Mouse (Mus musculus) midbrain, embryonic 16.5 days (tissue): Measurements from ENCODE around the gene Atp1a3. TPM values are rescaled to one million over a fixed set of nuclear protein-coding genes. Genes with fewer than 3 reads are reported as not detected.

ENCODE experiments used
- ATAC-seq: fragments of 200-750 bp; cut with Nextera tagmentation; 2 replicates; pipeline ENCODE4 v1.8.0; 2017; ENCODE audit warnings: moderate TSS enrichment
- H3K27ac ChIP-seq: fragments of 300-500 bp; sonication (generic); 2 replicates; pipeline ENCODE4 v1.5.1; 2014; ENCODE audit warnings: mild to moderate bottlenecking, low read length, mixed read lengths
- H3K27me3 ChIP-seq: fragments of 300-500 bp; sonication (generic); 2 replicates; pipeline ENCODE4 v1.6.1; 2014; ENCODE audit warnings: low read depth, low read length, mixed read lengths; ENCODE audit not compliant: control insufficient read depth, insufficient read depth
- H3K36me3 ChIP-seq: fragments of 300-500 bp; sonication (generic); 2 replicates; pipeline ENCODE4 v1.6.1; 2014; ENCODE audit warnings: mild to moderate bottlenecking, low read length, moderate library complexity, mixed read lengths; ENCODE audit not compliant: control insufficient read depth, insufficient read depth
- H3K4me1 ChIP-seq: fragments of 300-500 bp; sonication (generic); 2 replicates; pipeline ENCODE4 v1.6.1; 2014; ENCODE audit warnings: mild to moderate bottlenecking, low read length, mixed read lengths; ENCODE audit not compliant: control insufficient read depth, insufficient read depth
- H3K4me2 ChIP-seq: fragments of 300-500 bp; sonication (generic); 2 replicates; pipeline ENCODE4 v1.6.1; 2014; ENCODE audit warnings: mild to moderate bottlenecking, low read length, mixed read lengths
- H3K4me3 ChIP-seq: fragments of 300-500 bp; sonication (generic); 2 replicates; pipeline ENCODE4 v1.5.1; 2014; ENCODE audit warnings: low read depth, mild to moderate bottlenecking, low read length, moderate library complexity, mixed read lengths
- H3K9ac ChIP-seq: fragments of 300-500 bp; sonication (generic); 2 replicates; pipeline ENCODE4 v1.6.1; 2014; ENCODE audit warnings: low read depth, low read length, mixed read lengths
- H3K9me3 ChIP-seq: fragments of 300-500 bp; sonication (generic); replicated peaks from 2 replicates; pipeline ENCODE4 v1.6.1; 2014; ENCODE audit warnings: mild to moderate bottlenecking, low read length, mixed read lengths; ENCODE audit not compliant: control insufficient read depth, poor library complexity, severe bottlenecking
- WGBS: fragments of 180-500 bp; shearing (Covaris S2); extraction: QIAGEN DNeasy Blood & Tissue Kit; methylation state at CpG from one replicate; pipeline ENCODE4 v1.1.7; 2014; 5-methylcytosine and 5-hydroxymethylcytosine counted together
- polyA plus RNA-seq: library from polyadenylated mRNA; unstranded; fragments of >200 nt; fragmentation: Nextera tagmentation; extraction: Ambion mirVana; gene quantifications from 2 replicates; pipeline ENCODE4 v1.2.1, GENCODE M21; 2015

Gene Atp1a3
- polyA plus RNA-seq, 1 experiment from 2014 or later = 557 TPM

DNA sequence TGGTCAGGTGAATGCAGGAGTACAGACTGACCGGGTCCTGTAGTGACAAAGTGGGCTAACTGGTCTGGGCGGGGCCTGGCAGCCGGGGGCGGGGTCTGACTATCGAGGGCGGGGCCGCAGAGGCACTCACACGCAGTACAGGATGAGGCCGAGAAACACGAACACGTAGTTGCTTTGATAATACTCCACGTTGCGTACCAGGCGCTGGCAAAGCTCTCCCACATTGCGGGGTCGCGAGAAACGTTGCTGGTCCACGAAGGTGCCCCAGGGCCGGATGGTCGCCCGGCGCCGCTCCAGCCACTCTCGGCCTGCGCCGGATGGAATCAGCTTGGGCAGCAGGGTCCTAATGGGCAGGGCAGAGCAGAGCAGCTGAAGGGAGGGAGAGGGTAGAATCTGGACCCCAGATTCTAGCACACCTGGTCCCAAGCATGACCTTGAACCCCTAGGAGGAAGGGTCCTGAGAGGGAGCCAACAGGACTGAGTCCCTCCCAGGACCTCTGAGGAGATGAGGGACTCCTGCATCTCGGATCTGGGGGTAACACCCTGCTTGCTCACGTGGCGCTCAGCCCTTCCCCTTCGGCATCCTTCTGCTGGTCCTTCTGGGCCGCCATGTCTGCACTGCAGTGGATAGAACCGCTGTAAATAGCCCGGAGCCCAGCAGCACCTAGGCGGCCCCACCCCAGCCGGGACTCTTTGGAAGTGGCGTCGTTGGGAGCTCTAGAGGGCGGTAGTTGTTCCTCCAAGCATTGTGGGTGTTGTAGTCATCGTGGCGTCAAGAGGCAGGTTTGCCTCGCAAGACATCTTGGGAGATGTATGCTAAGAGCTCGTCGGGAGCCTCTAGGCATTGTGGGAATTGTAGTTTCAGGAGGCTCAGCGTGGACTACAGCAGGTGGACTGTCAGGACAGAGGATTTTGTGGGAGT, 33.5 kb downstream of the Atp1a3 start, which contains the start of gene Rabac1:
Rabac1 (minus strand) TSS at position 783 of the 922 bp plus-strand sequence.
- Histone ChIP-seq H3K4me2 (peak within 1 kb of the TSS; percentile 70), H3K9ac (peak within 1 kb of the TSS; percentile 89), H3K27ac (peak within 1 kb of the TSS; percentile 87), H3K4me1 (peaks cover 10% of the 10 kb centered on the region), H3K9me3 (no peaks in the 10 kb centered on the region), H3K36me3 (peaks cover 5% of the 10 kb centered on the region), H3K4me3 (peak within 1 kb of the TSS; percentile 89), H3K27me3 (no peaks in the 10 kb centered on the region)
- WGBS = under 1% methylated on average over 45 of the region's 45 CpGs
- ATAC-seq = peak; percentile 93

DNA sequence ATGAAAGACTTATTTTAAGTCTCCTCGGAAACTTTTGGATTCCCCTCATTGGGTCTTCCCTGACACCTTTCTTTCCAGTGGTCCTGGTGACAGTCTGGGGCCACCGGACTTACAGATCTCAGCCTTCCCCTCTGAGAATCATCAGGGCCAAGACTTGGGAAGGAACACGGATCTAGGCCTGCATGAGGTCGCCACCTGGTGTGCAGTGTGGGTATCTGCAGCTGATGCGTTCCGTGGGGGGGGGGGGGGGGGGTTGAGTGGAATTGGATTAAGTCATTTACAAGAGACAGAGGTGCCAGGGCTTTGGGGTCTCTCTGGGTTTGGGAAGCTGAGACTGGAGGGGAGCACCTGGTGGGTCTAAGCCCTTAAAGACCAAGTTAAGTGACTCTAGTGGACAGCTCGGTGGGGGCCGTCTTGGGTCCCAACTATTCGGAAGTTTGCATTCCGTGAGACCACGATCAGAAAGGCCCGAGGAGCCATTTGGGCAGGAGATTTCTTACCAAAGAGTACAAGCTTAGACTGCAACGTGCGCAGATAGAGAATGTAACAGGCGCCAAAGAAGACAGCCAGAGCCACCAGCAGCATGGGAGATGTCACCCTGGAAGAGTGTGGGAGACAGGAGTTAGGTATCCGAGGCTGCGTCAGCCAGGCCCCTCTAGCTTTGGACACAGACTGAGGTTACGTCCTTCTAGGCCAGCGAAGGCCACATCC, 34.3 kb downstream of the Atp1a3 start:
- Histone ChIP-seq H3K4me3 (peak overlapping the region; percentile 89), H3K36me3 (peaks cover 5% of the 10 kb centered on the region), H3K27ac (peak overlapping the region; percentile 87), H3K9me3 (no peaks in the 10 kb centered on the region), H3K9ac (peak overlapping the region; percentile 89), H3K4me1 (peaks cover 10% of the 10 kb centered on the region), H3K4me2 (peak overlapping the region; percentile 70), H3K27me3 (no peaks in the 10 kb centered on the region)
- ATAC-seq = no peak
- 8% methylated on average over 19 of the region's 19 CpGs for WGBS

DNA sequence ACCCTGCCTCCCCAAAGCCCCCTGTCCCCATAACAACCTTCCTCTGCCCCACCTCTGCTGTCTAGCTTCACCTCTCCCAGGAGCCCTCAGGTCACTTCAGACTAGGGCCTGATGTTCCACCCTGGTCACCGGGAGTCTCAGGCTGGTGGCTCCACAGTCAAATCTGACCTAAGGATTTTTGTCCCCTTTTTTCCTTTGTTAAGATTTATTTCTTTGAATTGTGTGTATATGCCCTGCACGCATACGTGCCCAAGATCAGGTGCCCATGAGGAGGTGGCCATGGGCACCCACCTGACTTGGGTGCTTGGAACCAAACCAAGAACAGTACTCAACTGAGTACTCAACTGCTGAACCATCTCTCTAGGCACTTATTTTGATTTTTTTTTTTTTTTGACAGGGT, 35.4 kb downstream of the Atp1a3 start:
- Histone ChIP-seq H3K4me1 (peaks cover 10% of the 10 kb centered on the region), H3K27me3 (no peaks in the 10 kb centered on the region), H3K36me3 (peaks cover 5% of the 10 kb centered on the region), H3K4me2 (no peak overlapping the region), H3K4me3 (no peak overlapping the region), H3K9ac (no peak overlapping the region), H3K9me3 (no peaks in the 10 kb centered on the region), H3K27ac (no peak overlapping the region)
- ATAC-seq = no peak
- 97% methylated on average over 3 of the region's 3 CpGs for WGBS

DNA sequence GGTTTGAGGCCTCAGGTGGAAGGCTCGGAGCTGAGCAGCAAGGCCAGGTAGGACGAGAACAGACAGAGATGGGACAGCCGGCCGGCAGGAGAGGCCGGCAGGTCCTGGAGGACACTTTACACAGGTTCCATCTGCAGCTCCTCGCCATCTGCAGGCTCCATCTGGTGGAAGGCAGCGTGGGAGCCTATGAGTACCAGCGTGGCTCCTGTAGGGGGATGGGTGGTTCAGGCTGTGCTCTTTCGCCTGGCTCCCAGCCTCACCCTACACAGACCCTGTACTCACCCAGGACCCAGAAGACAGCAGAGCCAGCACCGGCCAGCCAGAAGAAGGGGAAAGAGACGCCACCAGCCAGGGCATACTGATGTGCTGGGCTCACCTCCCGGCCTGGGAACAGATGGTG, 36.0 kb downstream of the Atp1a3 start:
- Histone ChIP-seq H3K27ac (no peak overlapping the region), H3K4me2 (no peak overlapping the region), H3K4me3 (no peak overlapping the region), H3K9me3 (no peaks in the 10 kb centered on the region), H3K9ac (no peak overlapping the region), H3K27me3 (no peaks in the 10 kb centered on the region), H3K4me1 (peaks cover 10% of the 10 kb centered on the region), H3K36me3 (peaks cover 5% of the 10 kb centered on the region)
- no peak for ATAC-seq
- 74% methylated on average over 12 of the region's 12 CpGs for WGBS

DNA sequence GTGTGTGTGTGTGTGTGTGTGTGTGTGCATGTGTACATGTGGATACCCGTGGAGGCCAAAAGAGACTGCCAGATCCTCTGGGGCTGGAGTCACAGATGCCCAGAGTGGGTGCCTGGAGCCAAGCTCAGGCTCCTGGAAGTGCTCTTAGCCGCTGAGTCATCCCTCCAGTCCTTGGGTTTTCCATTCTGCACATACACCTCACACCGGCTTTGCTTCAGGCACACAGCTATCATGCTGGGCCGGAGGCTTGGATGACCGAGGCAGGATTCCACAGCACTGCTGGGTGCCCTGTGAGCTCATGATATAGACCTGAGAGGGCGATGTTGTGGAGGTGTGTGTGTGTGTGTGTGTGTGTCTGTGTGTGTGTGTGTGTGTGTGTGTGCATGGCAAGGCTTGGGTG, 37.3 kb downstream of the Atp1a3 start:
- Histone ChIP-seq H3K4me1 (peaks cover 10% of the 10 kb centered on the region), H3K9me3 (no peaks in the 10 kb centered on the region), H3K4me3 (no peak overlapping the region), H3K27me3 (no peaks in the 10 kb centered on the region), H3K4me2 (no peak overlapping the region), H3K27ac (no peak overlapping the region), H3K9ac (no peak overlapping the region), H3K36me3 (peaks cover 5% of the 10 kb centered on the region)
- no peak for ATAC-seq
- WGBS = 57% methylated on average over 6 of the region's 6 CpGs

DNA sequence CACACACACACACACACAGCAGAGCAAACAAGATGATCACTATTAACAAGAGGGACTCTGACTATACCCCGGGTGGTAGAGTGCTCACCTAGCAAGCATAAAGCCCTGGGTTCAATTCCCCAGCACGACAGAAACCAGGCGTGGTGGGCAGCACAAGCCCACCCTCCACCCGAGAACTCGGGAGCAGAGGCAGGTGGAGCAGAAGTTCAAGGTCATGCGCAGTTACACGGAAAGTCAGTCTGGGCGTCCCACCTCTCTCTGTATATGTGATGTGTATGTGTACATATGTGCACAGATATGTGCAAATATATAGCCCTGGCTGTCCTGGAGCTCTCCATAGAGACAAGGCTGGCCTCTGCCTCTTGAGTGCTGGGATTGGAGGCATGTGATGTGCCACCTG, 37.8 kb downstream of the Atp1a3 start:
- H3K4me1 ChIP-seq = peaks cover 10% of the 10 kb centered on the region
- no peak for ATAC-seq
- peaks cover 5% of the 10 kb centered on the region for H3K36me3 ChIP-seq
- H3K27me3 ChIP-seq = no peaks in the 10 kb centered on the region
- H3K9me3 ChIP-seq = no peaks in the 10 kb centered on the region
- no peak overlapping the region for H3K9ac ChIP-seq
- 92% methylated on average over 8 of the region's 8 CpGs for WGBS
- no peak overlapping the region for H3K4me3 ChIP-seq
- H3K27ac ChIP-seq = no peak overlapping the region
- no peak overlapping the region for H3K4me2 ChIP-seq

DNA sequence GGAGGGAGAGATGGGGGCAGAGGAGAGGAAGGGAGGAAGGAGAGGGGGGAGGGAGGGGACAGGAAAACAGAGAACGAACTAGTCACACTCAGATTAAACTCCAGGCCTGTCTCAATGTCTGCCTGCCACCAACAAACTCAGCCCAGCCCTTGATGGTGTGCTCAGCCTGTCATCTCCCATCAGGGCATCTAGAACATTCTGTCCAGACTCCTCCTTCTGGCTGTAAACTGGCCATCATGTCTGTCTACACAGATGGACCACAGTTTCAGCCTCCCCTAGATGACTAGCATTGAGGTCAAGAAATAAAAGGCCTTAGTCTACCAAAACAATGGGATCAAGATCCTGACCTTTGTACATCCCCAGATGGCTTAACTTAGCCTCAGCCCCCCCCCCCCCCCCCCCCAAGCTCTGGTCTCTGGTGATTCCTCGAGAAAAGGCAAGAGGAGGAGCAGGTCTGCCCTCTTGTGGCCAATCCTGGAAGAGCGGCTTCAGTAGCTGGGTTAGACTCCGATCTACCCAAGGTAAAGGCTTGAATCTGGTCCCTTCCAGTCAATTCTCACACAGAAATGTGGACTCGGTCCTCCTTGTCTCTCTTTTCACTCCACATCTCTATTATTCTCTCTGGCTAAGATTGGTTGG, 40.7 kb downstream of the Atp1a3 start:
- Histone ChIP-seq H3K9me3 (no peaks in the 10 kb centered on the region), H3K4me1 (no peaks in the 10 kb centered on the region), H3K27me3 (no peaks in the 10 kb centered on the region), H3K9ac (no peak overlapping the region), H3K4me2 (no peak overlapping the region), H3K36me3 (peaks cover 5% of the 10 kb centered on the region), H3K4me3 (no peak overlapping the region), H3K27ac (no peak overlapping the region)
- no peak for ATAC-seq
- 10% methylated on average over 5 of the region's 5 CpGs for WGBS

DNA sequence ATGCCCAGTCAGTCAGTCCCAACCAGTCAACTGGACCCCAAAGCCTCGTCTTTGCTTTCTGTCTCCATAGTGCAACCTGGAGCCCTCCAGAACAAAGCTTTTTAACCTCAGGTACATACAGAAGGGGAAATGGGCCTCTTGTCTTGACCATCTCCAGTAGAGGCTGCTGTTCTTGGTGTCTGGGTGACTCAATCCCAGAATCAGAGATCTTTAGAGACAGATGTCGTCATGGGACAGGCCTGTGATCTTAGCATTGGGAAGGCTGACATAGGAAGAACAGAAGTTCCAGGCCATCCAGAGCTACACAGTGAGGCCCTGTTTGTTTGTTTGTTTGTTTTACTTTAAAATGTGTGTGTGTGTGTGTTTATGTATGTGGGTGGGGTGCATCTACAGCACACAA, 41.5 kb downstream of the Atp1a3 start:
- Histone ChIP-seq H3K36me3 (no peaks in the 10 kb centered on the region), H3K27ac (no peak overlapping the region), H3K9me3 (no peaks in the 10 kb centered on the region), H3K4me1 (no peaks in the 10 kb centered on the region), H3K27me3 (no peaks in the 10 kb centered on the region), H3K9ac (no peak overlapping the region), H3K4me2 (no peak overlapping the region), H3K4me3 (no peak overlapping the region)
- 67% methylated on average over 2 of the region's 2 CpGs for WGBS
- ATAC-seq = no peak
